Mouse (Mus musculus) cortical plate, adult 2 months (tissue): ENCODE results near the gene Bcr.

Experiments used
- CTCF ChIP-seq: fragments of 200-500 bp; IDR thresholded peaks from 2 replicates; pipeline ENCODE4 v1.5.1; 2011; ENCODE audit warnings: mild to moderate bottlenecking, control low read depth, low read length; ENCODE audit not compliant: insufficient read depth; ENCODE audit errors: extremely low read depth
- POLR2A ChIP-seq: fragments of 200-500 bp; IDR thresholded peaks from 2 replicates; pipeline ENCODE4 v1.6.1; 2011; ENCODE audit warnings: mild to moderate bottlenecking, low read length, control low read depth; ENCODE audit not compliant: insufficient read depth; ENCODE audit errors: extremely low read depth

DNA sequence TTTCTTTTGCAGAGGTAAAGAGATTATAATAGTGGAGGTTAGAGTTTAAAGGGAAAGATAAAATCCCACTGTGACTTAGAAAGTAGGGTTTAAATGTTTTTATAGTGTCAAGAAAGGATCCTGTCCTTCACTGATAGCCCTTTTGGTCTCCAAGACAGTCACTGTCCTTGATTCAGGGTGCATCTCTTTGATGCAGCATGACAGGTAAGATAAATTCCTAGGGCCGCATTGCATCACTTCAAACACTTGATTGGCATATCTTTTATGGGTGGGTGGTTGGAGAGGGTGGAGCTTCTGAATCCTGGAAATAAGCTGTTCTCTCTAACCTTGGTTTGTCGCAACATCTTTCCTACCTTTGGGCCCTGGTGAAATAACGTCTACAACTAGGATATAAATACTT lies 167.0 kb downstream of the Bcr start:
- no peak for TF ChIP-seq CTCF
- no peak for TF ChIP-seq POLR2A
